ENCODE assay signal across 14 mouse cellular contexts in genomic region chr6:143912316-143912715, GRCm38 (mm10).
"Had no signal": no experiment of that assay in that cellular context is flagged by ENCODE, and none has a peak within 500 bp of the region (broad histone marks: within the 10 kb centered on the region; RNA-seq: fewer than 3 reads in every experiment).

No protein-coding gene starts in this region.

- H3K4me3 ChIP-seq: limb, embryonic 13.5 days; neural tube, embryonic 12.5 days had no signal

- DNase-seq: kidney, adult 2 months; kidney, postnatal 25 days; left cerebral cortex, postnatal 4 days; lung, adult 2 months; lung, postnatal 36 days; midbrain, embryonic 14.5 days; retina, postnatal 1 day; right cerebral cortex, postnatal 4 days; spleen, adult 18-20 months; thymus, adult 18-20 months; thymus, postnatal 14 days had no signal

- H3K27ac ChIP-seq: limb, embryonic 13.5 days; liver, embryonic 14.5 days; neural tube, embryonic 12.5 days had no signal
